Mouse (Mus musculus): ENCODE results near the gene Rplp2. TPM values are rescaled to one million over a fixed set of nuclear protein-coding genes. Genes with fewer than 3 reads are reported as not detected.

Rplp2 gene
- polyA plus RNA-seq, 1 experiment from 2014 or later, result 771 TPM

DNA sequence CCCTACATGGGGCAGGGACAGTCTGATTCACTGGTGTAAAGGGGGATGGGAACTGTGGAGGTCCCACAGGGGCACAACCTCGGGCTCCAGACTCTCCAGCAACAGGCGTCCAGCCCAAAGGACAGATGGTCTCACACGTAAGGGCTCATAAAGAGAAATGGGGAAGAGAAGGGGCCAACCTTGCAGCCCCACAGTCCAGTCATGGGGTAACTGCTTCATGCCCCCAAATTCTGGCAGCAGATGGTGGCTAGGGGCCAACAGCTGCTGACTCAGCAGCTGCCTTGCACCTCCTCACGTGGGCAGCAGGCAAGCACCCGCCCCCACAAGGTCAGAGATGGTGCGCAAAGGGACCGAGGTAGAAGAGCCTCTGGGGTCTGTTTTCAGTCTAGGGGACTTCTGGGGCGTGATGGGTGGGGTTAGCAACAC, 15.0 kb upstream of the Rplp2 start:
- no peak overlapping the region for H3K4me3 ChIP-seq
- H3K36me3 ChIP-seq, result peaks cover 45% of the 10 kb centered on the region
- peaks cover 73% of the 10 kb centered on the region for H3K4me1 ChIP-seq (replicated peaks)
- 86% methylated on average over 8 of the region's 8 CpGs for WGBS
- no peak overlapping the region for H3K4me2 ChIP-seq
- H3K27ac ChIP-seq (replicated peaks), result no peak overlapping the region
- no peak for ATAC-seq (ENCODE audit: low read depth)
- H3K9me3 ChIP-seq, result no peaks in the 10 kb centered on the region
- 0 out of 2 replicates have a peak overlapping the region, but pooled peaks have one; percentile 86 for H3K9ac ChIP-seq
- no peaks in the 10 kb centered on the region for H3K27me3 ChIP-seq

GRCm38 (mm10) chr7:141432741-141433516, 14.2 kb upstream of the Rplp2 start:
- no peak for ATAC-seq (ENCODE audit: low read depth)
- H3K4me3 ChIP-seq, result peak overlapping the region; percentile 64; the same call in 1 of the 2 replicates
- H3K4me2 ChIP-seq, result peak overlapping the region; percentile 95
- 86% methylated on average over 6 of the region's 6 CpGs for WGBS
- no peaks in the 10 kb centered on the region for H3K27me3 ChIP-seq
- H3K9ac ChIP-seq, result peak overlapping the region; percentile 86
- H3K9me3 ChIP-seq, result no peaks in the 10 kb centered on the region
- peaks cover 77% of the 10 kb centered on the region for H3K4me1 ChIP-seq (replicated peaks)
- H3K27ac ChIP-seq (replicated peaks), result no peak overlapping the region
- H3K36me3 ChIP-seq, result peaks cover 40% of the 10 kb centered on the region

GRCm38 (mm10) chr7:141433517-141434400, 13.4 kb upstream of the Rplp2 start:
- no peaks in the 10 kb centered on the region for H3K27me3 ChIP-seq
- peaks cover 40% of the 10 kb centered on the region for H3K36me3 ChIP-seq
- no peaks in the 10 kb centered on the region for H3K9me3 ChIP-seq
- peak overlapping the region; percentile 86 for H3K9ac ChIP-seq
- ATAC-seq (ENCODE audit: low read depth), result no peak
- peak overlapping the region; percentile 86 for H3K27ac ChIP-seq (replicated peaks)
- H3K4me2 ChIP-seq, result peak overlapping the region; percentile 95
- H3K4me3 ChIP-seq, result peak overlapping the region; percentile 64
- 75% methylated on average over 15 of the region's 15 CpGs for WGBS
- H3K4me1 ChIP-seq (replicated peaks), result peaks cover 69% of the 10 kb centered on the region

GRCm38 (mm10) chr7:141434464-141434863, 12.7 kb upstream of the Rplp2 start:
- Histone ChIP-seq H3K27ac (replicated peaks) (peak overlapping the region; percentile 86), H3K4me3 (peak overlapping the region; percentile 64), H3K9me3 (no peaks in the 10 kb centered on the region), H3K27me3 (no peaks in the 10 kb centered on the region), H3K36me3 (peaks cover 40% of the 10 kb centered on the region), H3K4me1 (replicated peaks) (peaks cover 62% of the 10 kb centered on the region), H3K9ac (peak overlapping the region; percentile 86), H3K4me2 (peak overlapping the region; percentile 95)
- WGBS, result 9% methylated on average over 8 of the region's 8 CpGs
- ATAC-seq (ENCODE audit: low read depth), result 0 out of 2 replicates have a peak, but pooled peaks have one; percentile 9

DNA sequence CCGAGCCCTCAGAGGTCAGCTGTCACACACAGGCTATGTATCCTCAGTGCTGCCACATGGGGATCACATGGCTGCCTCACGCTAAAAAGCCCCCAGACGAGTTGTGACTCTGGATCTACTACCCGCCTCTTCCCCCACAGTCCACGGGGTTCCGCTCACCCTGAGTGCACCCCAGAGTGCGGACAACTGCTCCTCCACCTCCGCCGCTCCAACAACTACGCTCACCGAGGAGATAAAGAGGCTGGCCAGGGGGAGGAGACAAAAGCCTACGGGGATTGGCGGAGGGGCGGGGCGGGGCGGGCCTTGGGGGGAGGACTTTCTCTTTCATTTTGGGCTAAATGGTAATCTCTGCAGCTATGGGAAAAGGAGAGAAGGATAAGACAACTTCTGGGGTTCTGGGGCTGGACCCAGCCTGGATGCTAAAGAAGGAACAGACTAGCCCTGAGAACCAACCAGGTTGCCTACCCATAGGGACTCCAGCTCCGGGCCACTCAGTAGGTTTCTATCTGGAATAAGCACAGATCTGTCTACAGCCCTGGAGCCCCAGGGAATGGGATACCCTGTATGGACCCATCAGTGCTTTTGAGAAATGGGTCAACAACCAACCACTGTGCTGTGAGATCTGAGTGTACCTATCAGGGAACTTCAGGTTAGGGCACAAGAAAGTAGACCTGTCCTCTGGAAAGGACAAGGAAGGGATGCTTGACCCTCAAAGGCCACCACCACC, 11.9 kb upstream of the Rplp2 start:
- H3K4me3 ChIP-seq, result peak overlapping the region; percentile 64
- H3K4me1 ChIP-seq (replicated peaks), result peaks cover 54% of the 10 kb centered on the region
- peak overlapping the region; percentile 86 for H3K9ac ChIP-seq
- peak overlapping the region; percentile 95 for H3K4me2 ChIP-seq
- peaks cover 36% of the 10 kb centered on the region for H3K36me3 ChIP-seq
- 3% methylated on average over 17 of the region's 17 CpGs for WGBS
- H3K27me3 ChIP-seq, result no peaks in the 10 kb centered on the region
- H3K27ac ChIP-seq (replicated peaks), result peak overlapping the region; percentile 86
- H3K9me3 ChIP-seq, result no peaks in the 10 kb centered on the region
- 0 out of 2 replicates have a peak, but pooled peaks have one; percentile 2 for ATAC-seq (ENCODE audit: low read depth)

- Histone ChIP-seq H3K27ac (replicated peaks) (peak overlapping the region; percentile 86; the same call in 1 of the 2 replicates), H3K9ac (peak overlapping the region; percentile 89; the same call in 1 of the 2 replicates), H3K4me3 (peak overlapping the region; percentile 64; the same call in 1 of the 2 replicates), H3K9me3 (no peaks in the 10 kb centered on the region), H3K4me2 (peak overlapping the region; percentile 95), H3K27me3 (no peaks in the 10 kb centered on the region), H3K36me3 (peaks cover 29% of the 10 kb centered on the region), H3K4me1 (replicated peaks) (peaks cover 60% of the 10 kb centered on the region)
- no peak for ATAC-seq (ENCODE audit: low read depth)
- WGBS, result 78% methylated on average over 9 of the region's 9 CpGs
Observed at GRCm38 (mm10) chr7:141435856-141436522, 11.2 kb upstream of the Rplp2 start.

- Histone ChIP-seq H3K36me3 (peaks cover 24% of the 10 kb centered on the region), H3K4me3 (peak overlapping the region; percentile 64), H3K9me3 (no peaks in the 10 kb centered on the region), H3K4me1 (replicated peaks) (peaks cover 62% of the 10 kb centered on the region), H3K27ac (replicated peaks) (peak overlapping the region; percentile 82; the same call in 1 of the 2 replicates), H3K27me3 (no peaks in the 10 kb centered on the region), H3K9ac (peak overlapping the region; percentile 89), H3K4me2 (peak overlapping the region; percentile 95)
- 49% methylated on average over 2 of the region's 2 CpGs for WGBS
- ATAC-seq (ENCODE audit: low read depth), result no peak
Observed at GRCm38 (mm10) chr7:141436523-141436892, 10.7 kb upstream of the Rplp2 start.

- 5% methylated on average over 53 of the region's 53 CpGs for WGBS
- H3K27me3 ChIP-seq, result no peaks in the 10 kb centered on the region
- no peaks in the 10 kb centered on the region for H3K9me3 ChIP-seq
- peak within 1 kb of the TSS; percentile 82 for H3K27ac ChIP-seq (replicated peaks)
- peaks cover 15% of the 10 kb centered on the region for H3K36me3 ChIP-seq
- ATAC-seq (ENCODE audit: low read depth), result peak; percentile 74
- H3K4me3 ChIP-seq, result peak within 1 kb of the TSS; percentile 64
- H3K4me1 ChIP-seq (replicated peaks), result peaks cover 70% of the 10 kb centered on the region
- peak within 1 kb of the TSS; percentile 89 for H3K9ac ChIP-seq
- H3K4me2 ChIP-seq, result peak within 1 kb of the TSS; percentile 95
Observed at GRCm38 (mm10) chr7:141437178-141438120, 9.7 kb upstream of the Rplp2 start, which contains the start of gene Slc25a22. Slc25a22 (minus strand) TSS chr7:141437892.

DNA sequence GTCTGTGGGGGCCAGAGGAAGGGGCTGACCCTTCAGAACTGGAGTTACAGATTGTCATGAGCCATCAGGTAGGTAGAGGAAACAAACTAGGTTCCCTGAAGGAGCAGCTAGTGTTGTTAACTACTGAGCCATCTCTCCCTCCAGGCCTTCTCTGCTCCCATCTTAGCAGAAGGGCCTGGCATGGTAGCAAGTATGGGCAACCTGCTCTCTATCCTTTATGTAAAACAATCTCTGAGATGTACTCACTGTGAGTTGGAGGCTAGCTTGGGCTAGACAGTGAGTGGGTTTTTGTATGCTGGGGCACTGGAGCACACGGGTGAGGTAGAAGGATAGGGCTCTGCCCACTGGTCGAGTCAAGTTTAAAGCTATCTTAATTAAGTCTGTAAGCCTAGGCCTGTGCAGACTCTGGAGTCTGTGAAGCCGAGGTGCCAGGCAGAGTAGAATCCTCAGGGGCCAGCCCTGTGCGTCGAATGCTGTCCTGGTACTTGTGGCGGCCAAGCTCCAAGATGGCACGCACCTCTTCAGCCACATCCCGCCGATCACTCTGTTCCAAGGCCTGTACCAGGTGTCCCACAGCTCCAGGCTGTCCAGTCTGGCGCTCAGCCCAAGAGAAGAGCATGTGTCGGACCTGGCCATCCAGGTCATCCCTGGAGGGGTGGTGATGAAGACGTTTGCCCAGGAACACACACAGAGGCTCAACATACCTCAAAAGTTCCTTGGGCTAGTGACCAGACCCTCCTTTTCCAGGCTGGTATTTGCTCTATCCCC, 8.8 kb upstream of the Rplp2 start:
- H3K4me1 ChIP-seq (replicated peaks), result peaks cover 70% of the 10 kb centered on the region
- H3K9ac ChIP-seq, result peak overlapping the region; percentile 89; the same call in 1 of the 2 replicates
- H3K9me3 ChIP-seq, result no peaks in the 10 kb centered on the region
- H3K27ac ChIP-seq (replicated peaks), result peak overlapping the region; percentile 82; the same call in 1 of the 2 replicates
- no peak for ATAC-seq (ENCODE audit: low read depth)
- peak overlapping the region; percentile 95; the same call in 1 of the 2 replicates for H3K4me2 ChIP-seq
- peaks cover 6% of the 10 kb centered on the region; the same call in 1 of the 2 replicates for H3K36me3 ChIP-seq
- WGBS, result 90% methylated on average over 12 of the region's 12 CpGs
- H3K27me3 ChIP-seq, result no peaks in the 10 kb centered on the region
- no peak overlapping the region; the same call in 1 of the 2 replicates for H3K4me3 ChIP-seq
